Mouse (Mus musculus): ENCODE results near the gene Uhrf1. TPM values are rescaled to one million over a fixed set of nuclear protein-coding genes. Genes with fewer than 3 reads are reported as not detected.
A peak's percentile ranks its signal among the peaks of the same experiment; 100 is the strongest.

Uhrf1 gene
- polyA plus RNA-seq, 1 experiment from 2014 or later = 13.8 TPM

DNA sequence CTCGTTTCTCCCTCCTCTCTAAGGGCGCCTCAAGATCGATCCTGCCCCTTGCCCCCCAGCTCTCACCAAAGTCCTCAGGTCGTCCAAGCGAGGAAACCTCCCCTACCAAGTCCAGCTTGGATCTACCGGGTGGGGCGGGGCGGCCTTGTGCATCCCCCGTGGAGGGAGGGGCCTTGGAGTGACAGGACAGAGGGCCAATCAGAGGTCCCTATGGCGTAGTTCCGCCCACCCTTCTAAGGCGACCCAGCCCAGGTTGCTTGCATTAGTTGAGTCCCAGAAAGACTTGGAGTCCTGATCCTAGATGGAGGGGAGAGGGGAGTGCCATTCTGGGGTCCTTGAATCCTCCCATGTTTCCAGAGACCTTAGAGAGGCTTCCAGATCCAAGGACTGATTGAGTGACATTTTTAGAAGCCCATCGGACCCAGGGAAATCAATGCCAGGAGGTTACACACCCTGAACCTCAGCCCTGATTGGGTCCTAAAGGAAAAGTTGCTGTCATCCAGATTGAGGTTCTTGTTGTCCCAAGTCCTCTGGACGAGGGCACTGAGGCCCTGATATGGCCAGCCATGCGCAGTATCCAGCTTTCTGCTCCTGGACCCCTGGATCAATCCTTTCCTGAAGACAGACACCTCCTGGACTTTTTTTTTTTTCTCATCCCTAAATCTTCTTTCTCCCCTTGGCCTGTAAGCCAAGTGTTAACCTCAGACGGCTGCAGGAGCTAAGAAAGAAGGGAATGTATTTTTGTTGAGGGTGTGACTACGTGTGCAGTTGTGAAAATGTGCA, 12.5 kb upstream of the Uhrf1 start:
- ATAC-seq (ENCODE audit: low FRiP score) = peak; percentile 43
- peak overlapping the region; percentile 62 for H3K27ac ChIP-seq (replicated peaks)
- no peaks in the 10 kb centered on the region for H3K36me3 ChIP-seq
- WGBS = 5% methylated on average over 17 of the region's 17 CpGs
- no peaks in the 10 kb centered on the region for H3K27me3 ChIP-seq (replicated peaks)
- H3K9me3 ChIP-seq (replicated peaks) = no peaks in the 10 kb centered on the region
- peak overlapping the region; percentile 52 for H3K4me2 ChIP-seq
- peak overlapping the region; percentile 33; the same call in 1 of the 2 replicates for H3K9ac ChIP-seq (replicated peaks)
- H3K4me1 ChIP-seq = peaks cover 34% of the 10 kb centered on the region
- peak overlapping the region; percentile 36 for H3K4me3 ChIP-seq (replicated peaks)

DNA sequence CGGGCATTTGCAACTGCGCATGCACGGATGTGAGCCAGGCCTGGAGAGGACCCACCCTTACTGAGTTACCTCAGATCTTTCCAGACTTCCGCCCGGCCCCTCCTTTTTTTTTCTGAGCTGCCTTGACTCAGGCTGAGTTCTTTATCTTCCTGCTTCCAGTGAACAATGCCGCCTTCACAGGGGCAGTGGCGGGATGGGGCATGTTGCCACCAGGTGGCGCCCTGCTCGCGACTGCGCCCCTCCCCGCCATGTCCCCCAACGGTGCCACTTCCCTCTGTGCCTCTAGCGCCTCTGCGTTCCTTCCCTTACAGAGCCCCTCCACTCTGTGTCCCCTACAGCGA, 12.0 kb upstream of the Uhrf1 start:
- 0% methylated on average over 15 of the region's 16 CpGs for WGBS
- Histone ChIP-seq H3K4me2 (peak overlapping the region; percentile 52), H3K4me3 (replicated peaks) (peak overlapping the region; percentile 20), H3K27me3 (replicated peaks) (no peaks in the 10 kb centered on the region), H3K27ac (replicated peaks) (peak overlapping the region; percentile 62), H3K9me3 (replicated peaks) (no peaks in the 10 kb centered on the region), H3K9ac (replicated peaks) (peak overlapping the region; percentile 38; the same call in 1 of the 2 replicates), H3K36me3 (no peaks in the 10 kb centered on the region), H3K4me1 (peaks cover 34% of the 10 kb centered on the region)
- ATAC-seq (ENCODE audit: low FRiP score) = peak; percentile 76

DNA sequence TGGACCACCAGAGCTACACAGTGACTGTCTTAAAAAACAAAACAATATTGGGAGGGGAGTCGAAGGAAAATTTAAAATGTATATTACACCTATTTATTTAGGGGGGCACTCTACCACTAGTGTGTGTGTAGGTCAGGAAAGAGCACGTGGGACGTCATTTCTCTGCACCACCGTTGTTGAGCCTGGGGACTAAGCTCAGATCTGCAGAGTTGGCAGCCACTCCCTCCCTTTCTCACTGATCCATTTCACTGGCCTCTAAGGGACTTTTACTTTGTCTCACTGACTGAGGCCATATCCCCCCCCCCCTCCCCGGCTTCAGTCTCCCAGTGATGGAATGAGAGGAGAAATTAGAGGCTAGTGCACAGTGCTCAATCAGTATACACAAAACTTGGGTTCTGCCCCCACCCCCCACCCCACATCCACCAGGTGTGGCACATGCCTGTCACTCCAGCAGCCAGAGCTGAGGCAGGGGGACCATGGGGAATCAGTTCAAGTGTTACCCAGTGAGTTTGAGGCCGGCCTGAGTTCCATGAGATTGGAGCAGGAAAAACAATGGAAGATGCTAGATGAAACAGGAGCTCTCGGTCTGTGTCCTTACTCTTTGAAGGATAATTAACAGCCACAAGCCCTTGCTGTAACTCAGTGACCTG, 11.2 kb upstream of the Uhrf1 start:
- WGBS = 57% methylated on average over 7 of the region's 7 CpGs
- H3K4me3 ChIP-seq (replicated peaks) = no peak overlapping the region
- 0 out of 2 replicates have a peak, but pooled peaks have one; percentile 10 for ATAC-seq (ENCODE audit: low FRiP score)
- no peak overlapping the region for H3K4me2 ChIP-seq
- no peaks in the 10 kb centered on the region for H3K27me3 ChIP-seq (replicated peaks)
- H3K27ac ChIP-seq (replicated peaks) = no peak overlapping the region
- peaks cover 34% of the 10 kb centered on the region for H3K4me1 ChIP-seq
- no peaks in the 10 kb centered on the region for H3K36me3 ChIP-seq
- no peak overlapping the region for H3K9ac ChIP-seq (replicated peaks)
- no peaks in the 10 kb centered on the region for H3K9me3 ChIP-seq (replicated peaks)

DNA sequence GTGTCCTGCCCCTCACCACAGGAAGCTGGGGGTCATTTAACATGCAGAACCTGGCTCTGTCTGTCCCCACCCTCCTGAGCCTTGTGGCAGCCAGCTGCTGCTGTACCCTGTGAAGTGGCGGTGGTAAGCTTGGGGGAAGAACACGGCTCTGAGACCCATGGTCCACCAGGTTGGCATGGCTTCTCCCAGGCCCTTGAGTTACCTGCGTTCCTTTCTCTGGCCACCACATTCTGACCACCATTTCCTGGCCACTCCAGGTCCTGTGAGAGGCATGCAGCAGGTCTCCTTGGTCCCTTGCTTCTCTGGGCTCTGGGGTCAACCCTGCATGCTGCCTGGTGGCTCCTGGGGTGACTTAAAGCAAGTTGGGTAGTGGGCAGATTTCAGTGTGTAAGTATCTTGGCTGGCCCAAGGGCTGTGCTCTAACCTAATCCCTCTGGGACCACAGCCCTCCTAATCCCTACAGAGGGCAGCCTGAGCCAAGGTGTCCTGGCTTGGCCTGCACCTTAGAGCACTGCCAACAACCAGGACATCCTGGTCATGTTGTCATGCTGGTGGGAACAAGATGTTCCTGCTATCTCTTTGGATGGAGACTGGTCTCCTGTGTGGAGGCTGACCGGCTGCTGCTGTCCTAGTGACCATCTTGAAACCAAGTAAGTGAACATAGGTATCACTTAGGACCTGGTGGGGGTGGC, 10.4 kb upstream of the Uhrf1 start, which contains the start of gene Plin3:
TSS of gene Plin3 (minus strand) at position 343 of the 692 bp plus-strand sequence.
- Histone ChIP-seq H3K27ac (replicated peaks) (no peak within 1 kb of the TSS), H3K4me2 (no peak within 1 kb of the TSS), H3K4me3 (replicated peaks) (no peak within 1 kb of the TSS), H3K4me1 (peaks cover 33% of the 10 kb centered on the region), H3K27me3 (replicated peaks) (no peaks in the 10 kb centered on the region), H3K36me3 (no peaks in the 10 kb centered on the region), H3K9ac (replicated peaks) (no peak within 1 kb of the TSS), H3K9me3 (replicated peaks) (no peaks in the 10 kb centered on the region)
- WGBS = 85% methylated on average over 4 of the region's 4 CpGs
- ATAC-seq (ENCODE audit: low FRiP score) = no peak

DNA sequence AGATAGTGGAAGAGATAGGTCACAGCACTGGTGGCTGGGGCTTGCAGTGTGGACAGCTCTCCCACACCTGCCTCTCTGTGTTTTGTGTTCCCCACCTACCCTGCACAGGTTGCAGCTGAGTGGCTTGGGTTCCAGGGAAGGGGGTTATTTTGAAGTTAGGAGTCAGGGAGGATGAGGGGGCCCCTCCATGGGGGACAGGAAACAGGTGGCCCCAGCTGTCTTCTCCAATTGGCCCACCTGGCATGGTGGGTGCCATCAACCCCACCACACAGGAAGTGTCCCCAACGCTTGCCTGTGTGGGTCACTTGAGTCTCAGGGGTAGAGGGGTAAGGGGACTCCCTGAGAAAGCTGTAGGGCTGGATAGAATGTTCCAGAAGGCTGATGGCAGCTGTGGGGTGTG, 9.8 kb upstream of the Uhrf1 start:
- no peak overlapping the region for H3K4me3 ChIP-seq (replicated peaks)

DNA sequence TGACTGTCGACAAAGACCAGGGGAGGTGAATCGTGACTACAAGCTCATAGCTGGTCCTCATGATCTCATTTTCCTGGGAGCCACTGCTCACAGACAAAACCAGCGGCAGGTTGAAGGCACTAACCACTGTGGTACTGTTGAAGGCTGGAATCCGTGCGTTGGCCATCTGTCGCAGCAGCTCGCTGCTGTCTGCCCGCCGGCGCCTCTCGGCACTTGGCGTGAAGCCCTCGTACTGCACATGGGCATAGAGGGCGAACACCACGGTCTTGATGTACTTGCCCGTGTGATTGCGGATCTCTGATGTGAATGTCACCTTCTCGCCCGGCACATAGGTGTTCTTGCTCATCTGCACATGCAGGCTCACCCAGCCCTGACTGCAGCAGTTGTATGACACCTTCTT, 8.9 kb upstream of the Uhrf1 start:
- H3K9ac ChIP-seq (replicated peaks) = no peak overlapping the region
- H3K9me3 ChIP-seq (replicated peaks) = no peaks in the 10 kb centered on the region
- peaks cover 26% of the 10 kb centered on the region for H3K4me1 ChIP-seq
- WGBS = 88% methylated on average over 19 of the region's 19 CpGs
- no peak for ATAC-seq (ENCODE audit: low FRiP score)
- no peaks in the 10 kb centered on the region for H3K36me3 ChIP-seq
- no peak overlapping the region for H3K4me2 ChIP-seq
- no peak overlapping the region for H3K27ac ChIP-seq (replicated peaks)
- H3K27me3 ChIP-seq (replicated peaks) = no peaks in the 10 kb centered on the region
- H3K4me3 ChIP-seq (replicated peaks) = no peak overlapping the region

More for the DNA sequence above, 9.8 kb upstream of the Uhrf1 start:
- Histone ChIP-seq H3K27ac (replicated peaks) (no peak overlapping the region), H3K4me1 (peaks cover 29% of the 10 kb centered on the region), H3K36me3 (no peaks in the 10 kb centered on the region), H3K4me2 (no peak overlapping the region), H3K27me3 (replicated peaks) (no peaks in the 10 kb centered on the region), H3K9me3 (replicated peaks) (no peaks in the 10 kb centered on the region), H3K9ac (replicated peaks) (no peak overlapping the region)
- WGBS = 71% methylated on average over 1 of the region's 1 CpGs
- no peak for ATAC-seq (ENCODE audit: low FRiP score)

DNA sequence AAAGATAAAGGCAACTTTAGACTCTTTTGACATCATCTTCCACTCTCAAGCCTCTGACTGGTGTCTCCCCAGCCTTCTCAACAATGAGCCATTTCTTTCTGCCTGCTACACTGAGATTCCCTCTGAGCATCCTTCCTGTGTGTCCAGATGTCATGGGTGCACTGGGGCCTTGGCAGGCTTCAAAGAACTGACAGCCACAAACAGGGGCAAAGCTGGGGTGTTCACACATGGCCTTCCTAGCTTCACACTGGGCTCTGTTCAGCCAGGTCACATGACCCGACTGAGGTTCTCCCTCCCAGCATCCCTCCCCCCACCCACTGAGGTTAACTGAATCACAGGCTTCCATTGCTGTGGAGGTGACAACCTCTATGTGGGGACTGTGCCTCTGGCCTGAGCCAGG, 6.9 kb upstream of the Uhrf1 start:
- no peak overlapping the region for H3K9ac ChIP-seq (replicated peaks)
- H3K36me3 ChIP-seq = no peaks in the 10 kb centered on the region
- ATAC-seq (ENCODE audit: low FRiP score) = no peak
- no peak overlapping the region for H3K27ac ChIP-seq (replicated peaks)
- no peaks in the 10 kb centered on the region for H3K27me3 ChIP-seq (replicated peaks)
- WGBS = 78% methylated on average over 1 of the region's 1 CpGs
- no peak overlapping the region for H3K4me2 ChIP-seq
- H3K4me3 ChIP-seq (replicated peaks) = no peak overlapping the region
- H3K9me3 ChIP-seq (replicated peaks) = no peaks in the 10 kb centered on the region
- peaks cover 7% of the 10 kb centered on the region for H3K4me1 ChIP-seq

DNA sequence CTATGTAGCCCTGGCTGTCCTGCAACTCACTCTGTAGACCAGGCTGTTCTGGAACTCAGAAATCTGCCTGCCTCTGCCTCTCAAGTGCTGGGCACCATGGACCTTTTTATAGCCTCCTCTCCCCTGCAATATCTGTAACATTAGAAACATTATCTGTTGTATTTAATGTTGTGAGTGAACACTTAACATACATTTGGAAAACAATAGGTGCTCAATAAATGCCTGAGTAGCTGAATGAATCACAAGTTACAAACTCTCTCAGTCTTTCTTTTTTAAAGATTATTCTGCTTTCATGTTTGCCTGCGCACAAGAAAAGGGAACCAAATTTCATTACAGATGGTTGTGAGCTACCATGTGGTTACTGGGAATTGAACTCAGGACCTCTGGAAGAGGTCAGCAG, 4.9 kb upstream of the Uhrf1 start:
- H3K9me3 ChIP-seq (replicated peaks) = no peaks in the 10 kb centered on the region
- peaks cover 7% of the 10 kb centered on the region for H3K4me1 ChIP-seq
- no peaks in the 10 kb centered on the region for H3K36me3 ChIP-seq
- no peak overlapping the region for H3K27ac ChIP-seq (replicated peaks)
- H3K9ac ChIP-seq (replicated peaks) = no peak overlapping the region
- no peak overlapping the region for H3K4me2 ChIP-seq
- 100% methylated on average over 1 of the region's 1 CpGs for WGBS
- H3K4me3 ChIP-seq (replicated peaks) = no peak overlapping the region
- ATAC-seq (ENCODE audit: low FRiP score) = no peak
- H3K27me3 ChIP-seq (replicated peaks) = peaks cover under 1% of the 10 kb centered on the region; the same call in 1 of the 2 replicates

DNA sequence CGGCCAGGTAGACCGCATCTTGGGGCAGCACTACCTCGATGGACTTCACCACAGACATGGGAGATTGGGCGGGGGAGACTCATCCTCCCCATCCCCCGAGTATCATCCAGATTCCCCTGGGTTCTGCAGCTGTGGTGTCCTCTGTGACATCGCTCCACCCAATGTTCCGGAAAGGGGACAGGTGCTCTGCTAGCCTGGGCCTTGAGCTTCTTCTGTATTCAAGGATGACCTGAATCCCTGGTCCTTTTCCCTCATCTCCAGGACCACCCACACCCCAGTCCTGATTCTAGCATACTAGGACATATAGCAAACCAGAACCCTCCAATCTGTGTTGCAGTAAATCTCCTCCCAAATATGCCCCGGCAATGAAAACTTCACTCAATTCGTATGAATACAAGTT, 2.9 kb upstream of the Uhrf1 start, which contains the start of gene Arrdc5:
TSS of gene Arrdc5 (minus strand) at position 101 of the 400 bp plus-strand sequence.
- no peak within 1 kb of the TSS for H3K27ac ChIP-seq (replicated peaks)
- WGBS = 93% methylated on average over 9 of the region's 9 CpGs

DNA sequence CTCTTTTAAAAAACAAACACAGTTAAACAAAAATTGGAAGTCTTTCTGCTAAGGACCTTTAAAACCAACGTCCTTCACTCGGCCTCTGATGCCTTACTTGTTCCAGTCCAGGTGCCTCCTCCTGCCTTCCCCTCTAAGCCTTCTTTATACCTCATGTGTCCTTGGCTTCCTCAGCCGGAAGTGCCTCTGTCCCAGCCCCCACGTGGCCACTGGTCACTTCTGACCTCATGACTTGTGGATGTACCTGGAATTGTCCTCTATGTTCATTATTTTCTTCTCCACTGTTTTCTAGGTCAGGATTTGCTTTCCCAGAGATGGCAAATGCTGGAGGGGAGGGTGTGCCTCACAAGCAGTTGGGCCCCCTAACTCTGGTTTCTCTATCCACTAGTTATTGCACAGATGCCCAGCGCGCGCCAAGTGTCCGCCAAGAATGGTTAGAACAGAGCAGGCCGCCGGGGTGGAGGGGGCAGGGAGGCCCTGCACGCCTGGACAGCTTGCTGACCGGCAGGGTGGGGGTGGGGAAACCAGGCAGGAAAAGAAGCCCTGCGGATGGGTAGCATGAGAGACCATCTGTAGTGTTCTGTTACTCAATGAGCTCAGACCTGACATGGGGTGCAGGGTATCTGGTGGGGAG, 641 bp upstream of the Uhrf1 start:
- Histone ChIP-seq H3K27ac (replicated peaks) (no peak overlapping the region), H3K9ac (replicated peaks) (no peak overlapping the region), H3K4me1 (peaks cover 31% of the 10 kb centered on the region), H3K9me3 (replicated peaks) (no peaks in the 10 kb centered on the region), H3K4me2 (peak overlapping the region; percentile 94), H3K4me3 (replicated peaks) (no peak overlapping the region), H3K36me3 (no peaks in the 10 kb centered on the region), H3K27me3 (replicated peaks) (peaks cover 4% of the 10 kb centered on the region; the same call in 1 of the 2 replicates)
- WGBS = 23% methylated on average over 13 of the region's 13 CpGs
- ATAC-seq (ENCODE audit: low FRiP score) = no peak

More for the DNA sequence above, 2.9 kb upstream of the Uhrf1 start, which contains the start of gene Arrdc5:
- Histone ChIP-seq H3K27me3 (replicated peaks) (peaks cover 4% of the 10 kb centered on the region; the same call in 1 of the 2 replicates), H3K36me3 (no peaks in the 10 kb centered on the region), H3K9ac (replicated peaks) (no peak within 1 kb of the TSS), H3K4me3 (replicated peaks) (no peak within 1 kb of the TSS), H3K4me1 (peaks cover 21% of the 10 kb centered on the region), H3K9me3 (replicated peaks) (no peaks in the 10 kb centered on the region), H3K4me2 (no peak within 1 kb of the TSS)
- ATAC-seq (ENCODE audit: low FRiP score) = no peak

All from neural tube, embryonic 15.5 days (tissue).